Mouse (Mus musculus) hindbrain, embryonic 13.5 days (tissue): ENCODE results near the gene Lrrc4c. TPM values are rescaled to one million over a fixed set of nuclear protein-coding genes. Genes with fewer than 3 reads are reported as not detected.

Source experiments
- ATAC-seq: fragments of 200-750 bp; cut with Nextera tagmentation; 2 replicates; pipeline ENCODE4 v1.8.0; 2017; ENCODE audit warnings: moderate TSS enrichment; ENCODE audit not compliant: low FRiP score
- H3K27ac ChIP-seq: fragments of 300-500 bp; sonication (generic); 2 replicates; pipeline ENCODE4 v1.5.1; 2015; ENCODE audit warnings: inconsistent platforms, mild to moderate bottlenecking, moderate library complexity
- H3K27me3 ChIP-seq: fragments of 300-500 bp; sonication (generic); 2 replicates; pipeline ENCODE4 v1.6.1; 2015; ENCODE audit warnings: mild to moderate bottlenecking, inconsistent platforms
- H3K36me3 ChIP-seq: fragments of 300-500 bp; sonication (generic); 2 replicates; pipeline ENCODE4 v1.6.1; 2015; ENCODE audit warnings: mild to moderate bottlenecking, inconsistent platforms
- H3K4me1 ChIP-seq: fragments of 300-500 bp; sonication (generic); replicated peaks from 2 replicates; pipeline ENCODE4 v1.6.1; 2015; ENCODE audit warnings: inconsistent platforms
- H3K4me2 ChIP-seq: fragments of 300-500 bp; sonication (generic); 2 replicates; pipeline ENCODE4 v1.6.1; 2015; ENCODE audit warnings: inconsistent platforms, mild to moderate bottlenecking, moderate library complexity
- H3K4me3 ChIP-seq: fragments of 300-500 bp; sonication (generic); 2 replicates; pipeline ENCODE4 v1.5.1; 2015; ENCODE audit warnings: mild to moderate bottlenecking, inconsistent platforms
- H3K9ac ChIP-seq: fragments of 300-500 bp; sonication (generic); 2 replicates; pipeline ENCODE4 v1.6.1; 2015; ENCODE audit warnings: mild to moderate bottlenecking, inconsistent platforms
- H3K9me3 ChIP-seq: fragments of 300-500 bp; sonication (generic); 2 replicates; pipeline ENCODE4 v1.6.1; 2016; ENCODE audit warnings: inconsistent platforms
- WGBS: fragments of 180-500 bp; shearing (Covaris S2); methylation state at CpG from one replicate; pipeline ENCODE4 v1.1.7; 2015; 5-methylcytosine and 5-hydroxymethylcytosine counted together
- polyA plus RNA-seq: library from polyadenylated mRNA; unstranded; fragments of >200 nt; fragmentation: Nextera tagmentation; extraction: Ambion mirVana; gene quantifications from 2 replicates; pipeline ENCODE4 v1.2.1, GENCODE M21; 2015

The Lrrc4c gene
- polyA plus RNA-seq, 1 experiment from 2014 or later: 24.0 TPM

- no peak for ATAC-seq
Measured at GRCm38 (mm10) chr2:96577701-96578100, 259.7 kb downstream of the Lrrc4c start.

GRCm38 (mm10) chr2:96580136-96580733, 262.3 kb downstream of the Lrrc4c start:
- Histone ChIP-seq H3K27ac (no peak overlapping the region), H3K9me3 (no peaks in the 10 kb centered on the region), H3K9ac (no peak overlapping the region), H3K27me3 (no peaks in the 10 kb centered on the region), H3K4me1 (no peaks in the 10 kb centered on the region), H3K4me2 (no peak overlapping the region), H3K4me3 (no peak overlapping the region), H3K36me3 (no peaks in the 10 kb centered on the region)
- 80% methylated on average over 1 of the region's 1 CpGs for WGBS
- ATAC-seq: no peak

More at GRCm38 (mm10) chr2:96577701-96578100, 259.7 kb downstream of the Lrrc4c start:
- no peaks in the 10 kb centered on the region for H3K9me3 ChIP-seq
- no peak overlapping the region for H3K27ac ChIP-seq
- no peaks in the 10 kb centered on the region for H3K27me3 ChIP-seq
- H3K4me1 ChIP-seq: no peaks in the 10 kb centered on the region
- H3K9ac ChIP-seq: no peak overlapping the region
- WGBS: 78% methylated on average over 8 of the region's 8 CpGs
- no peak overlapping the region for H3K4me3 ChIP-seq
- no peaks in the 10 kb centered on the region for H3K36me3 ChIP-seq
- no peak overlapping the region for H3K4me2 ChIP-seq

- 3% methylated on average over 4 of the region's 4 CpGs for WGBS
- no peak overlapping the region for H3K9ac ChIP-seq
- no peak overlapping the region for H3K4me2 ChIP-seq
- H3K36me3 ChIP-seq: no peaks in the 10 kb centered on the region
- no peak overlapping the region for H3K4me3 ChIP-seq
- no peaks in the 10 kb centered on the region for H3K27me3 ChIP-seq
- H3K27ac ChIP-seq: no peak overlapping the region
- no peak for ATAC-seq
- no peaks in the 10 kb centered on the region for H3K9me3 ChIP-seq
- H3K4me1 ChIP-seq: no peaks in the 10 kb centered on the region
Measured at GRCm38 (mm10) chr2:96585665-96586064, 267.7 kb downstream of the Lrrc4c start.

- Histone ChIP-seq H3K4me3 (no peak overlapping the region), H3K27me3 (no peaks in the 10 kb centered on the region), H3K4me2 (no peak overlapping the region), H3K4me1 (no peaks in the 10 kb centered on the region), H3K9me3 (no peaks in the 10 kb centered on the region), H3K36me3 (no peaks in the 10 kb centered on the region), H3K27ac (no peak overlapping the region), H3K9ac (no peak overlapping the region)
- WGBS: 96% methylated on average over 3 of the region's 3 CpGs
- ATAC-seq: no peak
Measured at GRCm38 (mm10) chr2:96604801-96605200, 286.8 kb downstream of the Lrrc4c start.

- H3K27ac ChIP-seq: no peak overlapping the region
- H3K9me3 ChIP-seq: no peaks in the 10 kb centered on the region
- H3K4me3 ChIP-seq: no peak overlapping the region
- H3K9ac ChIP-seq: no peak overlapping the region
- ATAC-seq: no peak
- H3K4me1 ChIP-seq: no peaks in the 10 kb centered on the region
- no peaks in the 10 kb centered on the region for H3K36me3 ChIP-seq
- no peak overlapping the region for H3K4me2 ChIP-seq
- 82% methylated on average over 1 of the region's 1 CpGs for WGBS
- no peaks in the 10 kb centered on the region for H3K27me3 ChIP-seq
Measured at GRCm38 (mm10) chr2:96614121-96614520, 296.2 kb downstream of the Lrrc4c start.

GRCm38 (mm10) chr2:96618691-96619205, 300.8 kb downstream of the Lrrc4c start:
- 80% methylated on average over 6 of the region's 6 CpGs for WGBS

GRCm38 (mm10) chr2:96667113-96667512, 349.1 kb downstream of the Lrrc4c start:
- Histone ChIP-seq H3K4me2 (no peak overlapping the region), H3K4me1 (no peaks in the 10 kb centered on the region), H3K27me3 (no peaks in the 10 kb centered on the region), H3K9me3 (no peaks in the 10 kb centered on the region), H3K4me3 (no peak overlapping the region), H3K9ac (no peak overlapping the region), H3K36me3 (no peaks in the 10 kb centered on the region), H3K27ac (no peak overlapping the region)
- ATAC-seq: no peak
- 39% methylated on average over 4 of the region's 4 CpGs for WGBS

More at GRCm38 (mm10) chr2:96618691-96619205, 300.8 kb downstream of the Lrrc4c start:
- H3K4me2 ChIP-seq: no peak overlapping the region
- H3K4me3 ChIP-seq: no peak overlapping the region
- H3K9me3 ChIP-seq: no peaks in the 10 kb centered on the region
- no peak overlapping the region for H3K9ac ChIP-seq
- no peak for ATAC-seq
- no peak overlapping the region for H3K27ac ChIP-seq
- H3K4me1 ChIP-seq: no peaks in the 10 kb centered on the region
- no peaks in the 10 kb centered on the region for H3K27me3 ChIP-seq
- no peaks in the 10 kb centered on the region for H3K36me3 ChIP-seq

GRCm38 (mm10) chr2:96681806-96682205, 363.8 kb downstream of the Lrrc4c start:
- Histone ChIP-seq H3K27me3 (no peaks in the 10 kb centered on the region), H3K9me3 (no peaks in the 10 kb centered on the region)
- no peak for ATAC-seq

GRCm38 (mm10) chr2:96685328-96685727, 367.4 kb downstream of the Lrrc4c start:
- Histone ChIP-seq H3K9me3 (no peaks in the 10 kb centered on the region), H3K27ac (no peak overlapping the region), H3K27me3 (no peaks in the 10 kb centered on the region), H3K4me2 (no peak overlapping the region), H3K4me1 (no peaks in the 10 kb centered on the region), H3K36me3 (no peaks in the 10 kb centered on the region), H3K4me3 (no peak overlapping the region), H3K9ac (no peak overlapping the region)
- ATAC-seq: no peak
- 88% methylated on average over 1 of the region's 1 CpGs for WGBS

More at GRCm38 (mm10) chr2:96681806-96682205, 363.8 kb downstream of the Lrrc4c start:
- Histone ChIP-seq H3K36me3 (no peaks in the 10 kb centered on the region), H3K4me2 (no peak overlapping the region), H3K4me1 (no peaks in the 10 kb centered on the region), H3K9ac (no peak overlapping the region), H3K27ac (no peak overlapping the region), H3K4me3 (no peak overlapping the region)
- 70% methylated on average over 4 of the region's 4 CpGs for WGBS

- no peak overlapping the region for H3K9ac ChIP-seq
- no peaks in the 10 kb centered on the region for H3K9me3 ChIP-seq
- ATAC-seq: no peak
- no peak overlapping the region for H3K27ac ChIP-seq
- H3K4me1 ChIP-seq: no peaks in the 10 kb centered on the region
- no peak overlapping the region for H3K4me3 ChIP-seq
- H3K27me3 ChIP-seq: no peaks in the 10 kb centered on the region
- no peak overlapping the region for H3K4me2 ChIP-seq
- no peaks in the 10 kb centered on the region for H3K36me3 ChIP-seq
- WGBS: 11% methylated on average over 3 of the region's 3 CpGs
Measured at GRCm38 (mm10) chr2:96705004-96705403, 387.0 kb downstream of the Lrrc4c start.

- Histone ChIP-seq H3K4me2 (no peak overlapping the region), H3K9ac (no peak overlapping the region), H3K27me3 (no peaks in the 10 kb centered on the region), H3K36me3 (no peaks in the 10 kb centered on the region), H3K27ac (no peak overlapping the region), H3K4me1 (no peaks in the 10 kb centered on the region), H3K9me3 (no peaks in the 10 kb centered on the region), H3K4me3 (no peak overlapping the region)
- ATAC-seq: no peak
- 67% methylated on average over 4 of the region's 4 CpGs for WGBS
Measured at GRCm38 (mm10) chr2:96707772-96708350, 389.9 kb downstream of the Lrrc4c start.

GRCm38 (mm10) chr2:96714561-96714960, 396.6 kb downstream of the Lrrc4c start:
- Histone ChIP-seq H3K4me1 (no peaks in the 10 kb centered on the region), H3K27me3 (no peaks in the 10 kb centered on the region), H3K36me3 (no peaks in the 10 kb centered on the region), H3K4me3 (no peak overlapping the region), H3K4me2 (no peak overlapping the region), H3K9me3 (no peaks in the 10 kb centered on the region), H3K9ac (no peak overlapping the region), H3K27ac (no peak overlapping the region)
- WGBS: 90% methylated on average over 7 of the region's 7 CpGs
- no peak for ATAC-seq

- H3K27ac ChIP-seq: no peak overlapping the region
- ATAC-seq: no peak
- WGBS: 80% methylated on average over 2 of the region's 2 CpGs
- no peak overlapping the region for H3K4me3 ChIP-seq
- no peak overlapping the region for H3K9ac ChIP-seq
- no peaks in the 10 kb centered on the region for H3K4me1 ChIP-seq
- no peak overlapping the region for H3K4me2 ChIP-seq
- H3K36me3 ChIP-seq: no peaks in the 10 kb centered on the region
- H3K9me3 ChIP-seq: no peaks in the 10 kb centered on the region
- no peaks in the 10 kb centered on the region for H3K27me3 ChIP-seq
Measured at GRCm38 (mm10) chr2:96717353-96717752, 399.4 kb downstream of the Lrrc4c start.
